Mouse (Mus musculus) heart, embryonic 13.5 days (tissue): ENCODE measurements around the gene Ucp1. TPM values are rescaled to one million over a fixed set of nuclear protein-coding genes. Genes with fewer than 3 reads are reported as not detected.
A peak's percentile ranks its signal among the peaks of the same experiment; 100 is the strongest.
"Not testable (repeated sequence)": the region's sequence is repeated elsewhere in the genome, so short reads cannot be mapped to it uniquely, and the experiment has no call there.

ENCODE experiments used
- ATAC-seq: fragments of 200-750 bp; cut with Nextera tagmentation; 2 replicates; pipeline ENCODE4 v1.8.0; 2017; ENCODE audit warnings: moderate TSS enrichment; ENCODE audit not compliant: insufficient number of reproducible peaks, low FRiP score, low TSS enrichment; ENCODE audit errors: extremely low read depth
- H3K27ac ChIP-seq: fragments of 300-500 bp; sonication (generic); replicated peaks from 2 replicates; pipeline ENCODE4 v1.5.1; 2015; ENCODE audit warnings: moderate library complexity, mild to moderate bottlenecking, inconsistent platforms
- H3K27me3 ChIP-seq: fragments of 300-500 bp; sonication (generic); replicated peaks from 2 replicates; pipeline ENCODE4 v1.6.1; 2015; ENCODE audit warnings: mild to moderate bottlenecking, inconsistent platforms
- H3K36me3 ChIP-seq: fragments of 300-500 bp; sonication (generic); 2 replicates; pipeline ENCODE4 v1.6.1; 2015; ENCODE audit warnings: mild to moderate bottlenecking, inconsistent platforms
- H3K4me1 ChIP-seq: fragments of 300-500 bp; sonication (generic); 2 replicates; pipeline ENCODE4 v1.6.1; 2015; ENCODE audit warnings: inconsistent platforms
- H3K4me2 ChIP-seq: fragments of 300-500 bp; sonication (generic); 2 replicates; pipeline ENCODE4 v1.6.1; 2015; ENCODE audit warnings: inconsistent platforms, mild to moderate bottlenecking, moderate library complexity
- H3K4me3 ChIP-seq: fragments of 300-500 bp; sonication (generic); 2 replicates; pipeline ENCODE4 v1.5.1; 2015; ENCODE audit warnings: moderate library complexity, mild to moderate bottlenecking, inconsistent platforms
- H3K9ac ChIP-seq: fragments of 300-500 bp; sonication (generic); 2 replicates; pipeline ENCODE4 v1.6.1; 2015; ENCODE audit warnings: inconsistent platforms, mild to moderate bottlenecking, moderate library complexity
- H3K9me3 ChIP-seq: fragments of 300-500 bp; sonication (generic); 2 replicates; pipeline ENCODE4 v1.6.1; 2016; ENCODE audit warnings: inconsistent platforms
- WGBS: fragments of 180-500 bp; shearing (Covaris S2); methylation state at CpG from one replicate; pipeline ENCODE4 v1.1.7; 2015; ENCODE audit warnings: mixed read lengths; 5-methylcytosine and 5-hydroxymethylcytosine counted together
- polyA plus RNA-seq: library from polyadenylated mRNA; unstranded; fragments of >200 nt; fragmentation: Nextera tagmentation; extraction: Ambion mirVana; gene quantifications from 2 replicates; pipeline ENCODE4 v1.2.1, GENCODE M21; 2015

Gene Ucp1
- polyA plus RNA-seq, 1 experiment from 2014 or later, result not detected

DNA sequence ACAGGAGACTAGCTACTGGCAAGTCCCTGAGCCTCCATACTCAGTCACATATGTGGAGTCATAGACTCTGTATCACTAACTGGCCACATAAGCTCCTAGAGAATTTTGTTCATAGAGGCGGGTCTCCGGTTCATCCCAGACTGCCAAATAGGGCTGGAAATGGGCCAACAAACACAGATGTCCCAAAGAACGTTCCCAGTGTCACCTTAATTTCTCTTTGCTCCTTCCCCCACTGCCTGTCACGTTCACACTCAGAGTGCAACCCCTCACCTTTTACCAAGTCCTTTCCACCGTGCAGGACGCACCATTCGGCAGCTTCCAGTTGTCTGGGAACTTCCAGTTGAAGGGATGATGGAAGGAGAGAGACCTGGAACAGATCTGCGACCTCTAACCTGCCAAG is 4.8 kb upstream of the Ucp1 start:
- ATAC-seq, result no peak
- Histone ChIP-seq H3K36me3 (no peaks in the 10 kb centered on the region), H3K4me3 (no peak overlapping the region), H3K9me3 (no peaks in the 10 kb centered on the region), H3K4me2 (no peak overlapping the region), H3K27me3 (peaks cover 25% of the 10 kb centered on the region), H3K4me1 (peaks cover 6% of the 10 kb centered on the region; the same call in 1 of the 2 replicates), H3K27ac (no peak overlapping the region), H3K9ac (no peak overlapping the region)
- 76% methylated on average over 8 of the region's 8 CpGs for WGBS

DNA sequence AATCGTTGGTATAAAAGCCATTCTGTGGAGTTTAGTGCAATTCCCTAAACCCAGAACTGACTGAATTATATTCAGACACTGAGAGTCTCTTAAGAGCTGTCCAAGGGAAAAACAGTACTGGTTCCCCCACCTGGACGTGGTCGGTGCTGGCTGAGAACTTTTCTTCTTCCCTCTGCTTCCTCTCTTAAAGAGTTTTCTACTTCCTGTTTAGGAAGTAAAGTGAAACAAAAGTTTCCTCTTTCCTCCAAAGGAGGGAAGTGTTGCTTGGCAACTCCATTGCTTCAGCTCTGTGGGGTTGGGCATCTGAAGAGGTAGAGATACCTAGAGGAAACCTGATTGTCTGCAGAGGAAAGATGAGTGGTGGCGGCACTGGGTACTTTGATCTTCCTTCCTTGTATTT is 7.2 kb downstream of the Ucp1 start:
- Histone ChIP-seq H3K27me3 (no peaks in the 10 kb centered on the region; the same call in 1 of the 2 replicates), H3K27ac (no peak overlapping the region), H3K4me3 (no peak overlapping the region), H3K36me3 (no peaks in the 10 kb centered on the region), H3K4me1 (no peaks in the 10 kb centered on the region), H3K9ac (no peak overlapping the region), H3K9me3 (no peaks in the 10 kb centered on the region), H3K4me2 (no peak overlapping the region)
- 67% methylated on average over 4 of the region's 4 CpGs for WGBS
- ATAC-seq, result no peak

DNA sequence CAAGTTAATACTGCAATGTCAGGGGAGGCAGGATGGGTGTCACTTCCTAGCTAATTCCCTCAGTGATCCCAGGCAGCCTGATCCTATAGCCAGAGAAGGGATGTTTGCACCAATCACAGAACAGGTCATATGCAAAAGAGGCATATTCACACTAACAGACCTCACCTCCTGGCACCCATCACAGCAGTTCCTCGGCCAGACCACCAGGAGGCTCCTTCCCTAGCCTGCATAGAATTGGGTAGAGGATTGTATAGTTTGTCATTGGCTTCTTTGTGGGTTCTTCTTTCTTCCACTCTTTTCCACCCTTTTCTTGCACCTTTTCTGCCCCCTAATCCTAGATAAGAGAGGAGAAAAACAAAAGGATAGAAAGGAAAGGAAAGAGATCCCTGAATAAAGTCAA is 10.0 kb downstream of the Ucp1 start:
- Histone ChIP-seq H3K27ac (no peak overlapping the region), H3K36me3 (no peaks in the 10 kb centered on the region), H3K4me3 (no peak overlapping the region), H3K4me1 (no peaks in the 10 kb centered on the region), H3K9ac (no peak overlapping the region), H3K27me3 (no peaks in the 10 kb centered on the region; the same call in 1 of the 2 replicates), H3K9me3 (no peaks in the 10 kb centered on the region), H3K4me2 (no peak overlapping the region)
- 50% methylated on average over 1 of the region's 1 CpGs for WGBS
- no peak for ATAC-seq

DNA sequence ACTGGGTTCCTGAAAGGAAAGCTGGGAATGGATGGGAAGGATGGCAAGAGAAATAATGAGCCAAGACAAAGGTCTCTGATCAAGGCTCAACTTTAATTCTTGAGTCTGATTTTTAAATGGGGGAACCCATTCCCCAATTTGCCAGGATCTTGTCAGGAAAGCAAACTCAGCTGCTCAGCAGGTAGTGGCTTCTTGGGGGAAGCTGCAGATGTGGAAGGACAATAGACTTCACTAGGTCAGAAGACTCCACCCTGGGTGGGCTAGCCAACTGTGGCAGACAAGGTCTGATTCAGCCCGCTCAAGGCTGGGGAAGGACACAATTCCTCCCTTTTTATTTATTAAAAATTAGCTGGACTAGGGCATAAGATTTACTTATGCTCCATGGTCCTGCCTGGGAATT is 14.8 kb downstream of the Ucp1 start:
- H3K4me1 ChIP-seq, result no peaks in the 10 kb centered on the region
- no peaks in the 10 kb centered on the region for H3K27me3 ChIP-seq
- H3K9me3 ChIP-seq, result no peaks in the 10 kb centered on the region
- no peak overlapping the region for H3K4me3 ChIP-seq
- no peak for ATAC-seq
- H3K36me3 ChIP-seq, result no peaks in the 10 kb centered on the region
- H3K4me2 ChIP-seq, result no peak overlapping the region
- H3K9ac ChIP-seq, result no peak overlapping the region
- WGBS, result 84% methylated on average over 1 of the region's 1 CpGs
- H3K27ac ChIP-seq, result no peak overlapping the region

- H3K4me3 ChIP-seq, result no peak overlapping the region
- 85% methylated on average over 6 of the region's 6 CpGs for WGBS
- H3K27ac ChIP-seq, result no peak overlapping the region
- no peak overlapping the region for H3K9ac ChIP-seq
- no peaks in the 10 kb centered on the region for H3K9me3 ChIP-seq
- no peak overlapping the region for H3K4me2 ChIP-seq
- peaks cover 12% of the 10 kb centered on the region for H3K36me3 ChIP-seq
- H3K4me1 ChIP-seq, result no peaks in the 10 kb centered on the region
- H3K27me3 ChIP-seq, result no peaks in the 10 kb centered on the region
- ATAC-seq, result no peak
Observed at GRCm38 (mm10) chr8:83309836-83310235, 19.7 kb downstream of the Ucp1 start.

- H3K36me3 ChIP-seq, result peaks cover 50% of the 10 kb centered on the region
- not testable (repeated sequence) for H3K4me2 ChIP-seq, H3K9me3 ChIP-seq, H3K27ac ChIP-seq, H3K9ac ChIP-seq, H3K4me3 ChIP-seq, H3K27me3 ChIP-seq, ATAC-seq, H3K4me1 ChIP-seq
- WGBS, result 73% methylated on average over 4 of the region's 4 CpGs
Observed at GRCm38 (mm10) chr8:83315084-83315483, 24.9 kb downstream of the Ucp1 start.

DNA sequence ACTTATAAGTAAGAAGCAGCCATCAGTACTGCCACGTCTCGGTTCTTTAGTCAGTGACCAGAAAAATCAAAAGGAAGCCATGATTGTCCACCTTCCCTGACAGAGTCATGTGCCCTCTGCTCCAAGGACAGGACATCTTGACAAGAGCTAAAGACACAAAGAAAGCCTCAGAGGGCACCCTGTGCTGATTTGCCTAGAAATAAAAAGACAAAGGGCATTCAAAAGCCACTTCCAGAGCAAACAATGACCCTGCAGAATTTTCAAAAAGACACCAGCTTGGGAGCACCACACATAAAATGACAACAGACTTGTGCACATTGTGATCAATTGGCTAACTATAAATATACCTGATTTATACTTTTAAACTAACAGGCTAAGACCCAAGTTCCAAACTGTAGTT is 25.5 kb downstream of the Ucp1 start:
- H3K27me3 ChIP-seq, result no peaks in the 10 kb centered on the region
- no peak overlapping the region for H3K9ac ChIP-seq
- 79% methylated on average over 2 of the region's 2 CpGs for WGBS
- H3K36me3 ChIP-seq, result peaks cover 55% of the 10 kb centered on the region
- H3K4me2 ChIP-seq, result no peak overlapping the region
- no peak for ATAC-seq
- H3K27ac ChIP-seq, result no peak overlapping the region
- no peaks in the 10 kb centered on the region for H3K9me3 ChIP-seq
- H3K4me1 ChIP-seq, result no peaks in the 10 kb centered on the region
- no peak overlapping the region for H3K4me3 ChIP-seq

GRCm38 (mm10) chr8:83320543-83320942 is 30.4 kb downstream of the Ucp1 start:
- no peak overlapping the region for H3K4me2 ChIP-seq
- peaks cover 61% of the 10 kb centered on the region for H3K36me3 ChIP-seq
- no peak overlapping the region for H3K9ac ChIP-seq
- H3K4me3 ChIP-seq, result no peak overlapping the region
- 79% methylated on average over 3 of the region's 3 CpGs for WGBS
- H3K27me3 ChIP-seq, result no peaks in the 10 kb centered on the region
- no peak; the same call in 1 of the 2 replicates for ATAC-seq
- H3K9me3 ChIP-seq, result no peaks in the 10 kb centered on the region
- no peak overlapping the region for H3K27ac ChIP-seq
- no peaks in the 10 kb centered on the region for H3K4me1 ChIP-seq

DNA sequence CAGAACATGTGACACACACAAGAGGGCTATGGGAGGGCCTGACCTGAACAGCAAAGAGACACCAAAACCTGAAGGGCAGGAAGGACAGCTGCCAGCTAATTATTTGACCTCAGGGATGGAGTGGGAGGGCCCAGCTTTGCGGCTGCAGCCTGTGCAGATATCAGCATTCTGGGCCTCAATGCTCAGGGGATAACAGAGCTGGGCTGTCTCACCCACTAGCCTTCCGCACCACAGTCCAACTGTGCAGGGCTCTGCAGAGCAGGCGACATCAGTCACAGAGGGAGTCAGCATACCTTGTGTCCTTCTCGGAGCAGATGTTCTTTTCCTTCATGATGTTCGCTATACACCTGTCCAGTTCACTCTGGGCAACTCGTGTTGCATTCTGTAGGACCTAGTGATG is 32.2 kb downstream of the Ucp1 start:
- Histone ChIP-seq H3K9ac (no peak overlapping the region), H3K27ac (no peak overlapping the region), H3K4me1 (no peaks in the 10 kb centered on the region), H3K9me3 (no peaks in the 10 kb centered on the region), H3K4me3 (no peak overlapping the region), H3K4me2 (no peak overlapping the region), H3K27me3 (no peaks in the 10 kb centered on the region), H3K36me3 (peaks cover 53% of the 10 kb centered on the region)
- no peak for ATAC-seq
- WGBS, result 71% methylated on average over 6 of the region's 6 CpGs

DNA sequence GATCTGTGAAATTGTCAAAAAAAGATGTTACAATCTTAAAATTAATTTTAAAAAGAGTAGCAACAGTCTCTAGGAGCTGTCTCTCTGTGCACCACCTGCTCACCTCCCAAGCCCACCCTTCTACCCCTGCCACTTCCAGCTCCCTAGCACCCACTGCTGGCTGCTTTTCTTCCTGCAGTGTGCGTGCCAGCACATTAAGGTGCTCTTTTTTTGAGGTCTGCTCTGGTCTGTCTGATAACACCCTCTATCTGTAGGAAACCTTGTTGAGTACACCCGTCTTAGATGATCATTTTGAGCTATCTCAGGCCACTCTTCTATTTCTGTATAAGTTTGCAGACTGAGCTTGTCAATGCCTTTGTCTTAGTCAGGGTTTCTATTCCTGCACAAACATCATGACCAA is 32.9 kb downstream of the Ucp1 start:
- Histone ChIP-seq H3K27me3 (no peaks in the 10 kb centered on the region), H3K27ac (no peak overlapping the region), H3K4me1 (no peaks in the 10 kb centered on the region), H3K9ac (no peak overlapping the region), H3K9me3 (no peaks in the 10 kb centered on the region), H3K4me2 (no peak overlapping the region), H3K4me3 (no peak overlapping the region), H3K36me3 (peaks cover 53% of the 10 kb centered on the region)
- 70% methylated on average over 2 of the region's 2 CpGs for WGBS
- ATAC-seq, result no peak

- no peak for ATAC-seq
Observed at GRCm38 (mm10) chr8:83327889-83328288, 37.7 kb downstream of the Ucp1 start.

GRCm38 (mm10) chr8:83331567-83331898 is 41.4 kb downstream of the Ucp1 start:
- no peaks in the 10 kb centered on the region for H3K9me3 ChIP-seq
- no peak overlapping the region for H3K27ac ChIP-seq
- H3K9ac ChIP-seq, result peak overlapping the region; percentile 92
- peaks cover 23% of the 10 kb centered on the region for H3K36me3 ChIP-seq
- H3K4me3 ChIP-seq, result peak overlapping the region; percentile 92
- no peak for ATAC-seq
- H3K4me1 ChIP-seq, result peaks cover 8% of the 10 kb centered on the region
- peak overlapping the region; percentile 92 for H3K4me2 ChIP-seq
- peaks cover 14% of the 10 kb centered on the region for H3K27me3 ChIP-seq
- WGBS, result 8% methylated on average over 7 of the region's 7 CpGs

More at GRCm38 (mm10) chr8:83327889-83328288, 37.7 kb downstream of the Ucp1 start:
- Histone ChIP-seq H3K4me3 (no peak overlapping the region), H3K27ac (no peak overlapping the region), H3K27me3 (no peaks in the 10 kb centered on the region), H3K4me1 (peaks cover 5% of the 10 kb centered on the region), H3K4me2 (no peak overlapping the region), H3K36me3 (peaks cover 26% of the 10 kb centered on the region), H3K9ac (no peak overlapping the region), H3K9me3 (no peaks in the 10 kb centered on the region)
- WGBS, result 80% methylated on average over 5 of the region's 5 CpGs
